Mouse (Mus musculus): Measurements from ENCODE around the gene Gm15130. TPM values are rescaled to one million over a fixed set of nuclear protein-coding genes. Genes with fewer than 3 reads are reported as not detected.

Gm15130 gene
- polyA plus RNA-seq (2014; fragmentation: Nextera tagmentation; extraction: Ambion mirVana) = not detected in 2 replicates

DNA sequence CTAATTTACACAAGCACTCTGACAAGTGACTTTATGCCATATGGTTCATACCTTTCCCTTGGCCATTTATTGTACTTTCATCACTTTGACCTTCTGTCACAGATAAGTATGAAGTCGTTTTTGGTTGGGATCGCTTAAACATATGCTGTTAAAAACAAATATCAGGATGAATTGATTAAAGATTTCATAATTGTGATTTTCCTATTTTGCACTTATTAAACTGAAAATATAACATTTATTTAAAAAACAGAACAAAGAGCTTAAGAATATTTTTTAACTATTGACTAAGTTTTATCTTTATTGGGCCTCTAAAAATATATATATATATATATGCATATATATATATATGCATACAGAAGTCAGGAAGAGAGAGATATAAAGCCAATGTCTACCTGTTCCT lies at the start of gene Gm15130:
Gm15130 (minus strand) TSS at position 101 of the 400 bp plus-strand sequence.
- H3K9me3 ChIP-seq (ENCODE audit: control insufficient read depth, low read length) = no peaks in the 10 kb centered on the region
- H3K27me3 ChIP-seq (replicated peaks; ENCODE audit: control insufficient read depth, insufficient read depth, low read length) = no peaks in the 10 kb centered on the region
- H3K27ac ChIP-seq (replicated peaks; ENCODE audit: low read depth, low read length) = no peak within 1 kb of the TSS
- ATAC-seq (ENCODE audit: low read depth) (no peak), DNase-seq (ENCODE audit: low spot score) (no peak)
- no peaks in the 10 kb centered on the region for H3K4me1 ChIP-seq (ENCODE audit: control insufficient read depth, insufficient read depth, low read length)
- no peak within 1 kb of the TSS for H3K9ac ChIP-seq (ENCODE audit: low read depth, low read length)
- no peak within 1 kb of the TSS for H3K4me3 ChIP-seq (ENCODE audit: low read depth, low read length)
- H3K4me2 ChIP-seq (ENCODE audit: low read depth, low read length) = no peak within 1 kb of the TSS
- no peaks in the 10 kb centered on the region for H3K36me3 ChIP-seq (ENCODE audit: control insufficient read depth, insufficient read depth, low read length)
- WGBS = 72% methylated on average over 2 of the region's 2 CpGs

DNA sequence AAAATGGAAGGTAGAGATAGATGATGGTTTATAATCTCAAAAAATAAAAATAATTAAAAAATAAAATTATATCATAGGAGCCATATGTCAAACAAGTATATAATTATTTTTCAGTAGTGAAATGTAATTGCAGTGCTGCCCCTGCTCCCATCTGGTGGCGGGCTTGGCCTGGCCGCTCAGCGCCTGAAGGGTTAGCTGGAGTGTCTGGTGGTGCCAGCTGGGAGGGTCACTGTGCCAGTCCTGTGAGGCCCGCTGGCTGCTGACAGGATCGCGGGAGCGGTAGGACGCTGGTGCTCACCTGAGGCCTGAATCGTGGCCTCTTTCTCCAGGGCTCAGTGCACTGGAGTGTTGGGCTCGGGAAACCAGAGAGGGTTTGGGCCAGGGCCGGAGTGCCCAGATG lies 29.3 kb upstream of the Gm15130 start:
- Histone ChIP-seq H3K27ac (replicated peaks; ENCODE audit: low read depth, low read length) (no peak overlapping the region), H3K4me2 (ENCODE audit: low read depth, low read length) (no peak overlapping the region), H3K9me3 (ENCODE audit: control insufficient read depth, low read length) (no peaks in the 10 kb centered on the region), H3K4me1 (ENCODE audit: control insufficient read depth, insufficient read depth, low read length) (no peaks in the 10 kb centered on the region), H3K36me3 (ENCODE audit: control insufficient read depth, insufficient read depth, low read length) (no peaks in the 10 kb centered on the region), H3K4me3 (ENCODE audit: low read depth, low read length) (no peak overlapping the region), H3K27me3 (replicated peaks; ENCODE audit: control insufficient read depth, insufficient read depth, low read length) (no peaks in the 10 kb centered on the region), H3K9ac (ENCODE audit: low read depth, low read length) (no peak overlapping the region)
- DNase-seq (ENCODE audit: low spot score) = no peak
- ATAC-seq (ENCODE audit: low read depth) = no peak
- 93% methylated on average over 11 of the region's 11 CpGs for WGBS

DNA sequence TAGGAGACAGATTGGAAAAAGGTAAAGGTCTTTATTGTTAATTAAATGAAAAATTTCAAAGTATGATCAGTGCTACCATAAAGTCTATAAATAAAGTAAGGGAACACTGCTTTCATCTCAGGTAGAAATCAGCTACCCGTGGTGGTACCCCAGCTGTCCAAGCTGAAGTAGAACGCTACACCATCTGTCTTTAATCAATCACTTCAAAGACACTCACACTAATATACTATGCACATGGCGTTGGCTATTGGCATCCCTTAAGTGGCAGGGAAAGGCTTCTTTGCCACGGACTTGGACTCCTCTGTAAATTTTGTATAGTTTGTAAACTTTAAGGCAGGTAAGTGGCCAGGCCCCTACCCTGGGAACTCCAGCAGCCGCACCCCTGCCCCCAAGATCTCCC lies 17.0 kb downstream of the Gm15130 start:
- DNase-seq (ENCODE audit: low spot score) (no peak), ATAC-seq (ENCODE audit: low read depth) (no peak)
- Histone ChIP-seq H3K4me3 (ENCODE audit: low read depth, low read length) (no peak overlapping the region), H3K4me2 (ENCODE audit: low read depth, low read length) (no peak overlapping the region), H3K36me3 (ENCODE audit: control insufficient read depth, insufficient read depth, low read length) (no peaks in the 10 kb centered on the region), H3K4me1 (ENCODE audit: control insufficient read depth, insufficient read depth, low read length) (no peaks in the 10 kb centered on the region), H3K27ac (replicated peaks; ENCODE audit: low read depth, low read length) (no peak overlapping the region), H3K9me3 (ENCODE audit: control insufficient read depth, low read length) (no peaks in the 10 kb centered on the region), H3K27me3 (replicated peaks; ENCODE audit: control insufficient read depth, insufficient read depth, low read length) (no peaks in the 10 kb centered on the region), H3K9ac (ENCODE audit: low read depth, low read length) (no peak overlapping the region)
- 34% methylated on average over 5 of the region's 5 CpGs for WGBS

DNA sequence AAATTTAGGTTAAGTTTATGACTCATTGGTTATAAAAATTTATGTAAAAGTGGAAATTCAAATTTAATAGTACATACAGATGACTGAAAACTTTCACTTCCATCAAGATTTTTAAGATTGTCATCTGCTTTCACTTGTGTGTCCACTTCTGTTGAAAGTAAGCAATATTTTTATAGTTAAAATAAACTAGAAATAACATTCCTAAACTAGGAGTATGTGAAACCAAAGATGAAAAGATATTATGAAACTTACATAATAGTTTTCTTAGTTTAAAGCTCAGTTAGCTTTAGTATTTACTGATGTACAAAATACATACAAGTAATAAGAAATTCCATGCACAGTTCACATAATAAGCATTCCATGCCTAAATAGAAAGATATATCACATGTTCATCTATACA lies 46.9 kb downstream of the Gm15130 start, which contains the start of gene Gm13941:
Gm13941 (minus strand) TSS at position 101 of the 400 bp plus-strand sequence.
- Histone ChIP-seq H3K9me3 (ENCODE audit: control insufficient read depth, low read length) (no peaks in the 10 kb centered on the region), H3K27me3 (replicated peaks; ENCODE audit: control insufficient read depth, insufficient read depth, low read length) (no peaks in the 10 kb centered on the region), H3K27ac (replicated peaks; ENCODE audit: low read depth, low read length) (no peak within 1 kb of the TSS), H3K4me2 (ENCODE audit: low read depth, low read length) (no peak within 1 kb of the TSS), H3K4me1 (ENCODE audit: control insufficient read depth, insufficient read depth, low read length) (no peaks in the 10 kb centered on the region), H3K4me3 (ENCODE audit: low read depth, low read length) (no peak within 1 kb of the TSS), H3K36me3 (ENCODE audit: control insufficient read depth, insufficient read depth, low read length) (no peaks in the 10 kb centered on the region), H3K9ac (ENCODE audit: low read depth, low read length) (no peak within 1 kb of the TSS)
- no peak for ATAC-seq (ENCODE audit: low read depth)
- DNase-seq (ENCODE audit: low spot score) = no peak

Other genes with a start within 250 kb of the Gm15130 start
- gene Ano3, start 202.0 kb downstream of the Gm15130 start, polyA plus RNA-seq (2014; fragmentation: Nextera tagmentation; extraction: Ambion mirVana) = 0.78 and 0.81 TPM in 2 replicates
- gene Gm13941, start 47.0 kb downstream of the Gm15130 start, polyA plus RNA-seq (2014; fragmentation: Nextera tagmentation; extraction: Ambion mirVana) = not detected in 2 replicates
- gene 4930430A15Rik, start 76.7 kb upstream of the Gm15130 start, polyA plus RNA-seq (2014; fragmentation: Nextera tagmentation; extraction: Ambion mirVana) = not detected in 2 replicates
- gene Olfr1275, start 82.3 kb upstream of the Gm15130 start, polyA plus RNA-seq (2014; fragmentation: Nextera tagmentation; extraction: Ambion mirVana) = not detected in 2 replicates
- gene Olfr1276, start 101.6 kb upstream of the Gm15130 start, polyA plus RNA-seq (2014; fragmentation: Nextera tagmentation; extraction: Ambion mirVana) = not detected in 2 replicates
- gene Olfr1277, start 121.2 kb upstream of the Gm15130 start, polyA plus RNA-seq (2014; fragmentation: Nextera tagmentation; extraction: Ambion mirVana) = not detected in 2 replicates
- gene Olfr1278, start 137.2 kb upstream of the Gm15130 start, polyA plus RNA-seq (2014; fragmentation: Nextera tagmentation; extraction: Ambion mirVana) = not detected in 2 replicates
- not detected in 2 replicates for gene Olfr1279, start 147.7 kb upstream of the Gm15130 start, polyA plus RNA-seq (2014; fragmentation: Nextera tagmentation; extraction: Ambion mirVana)
- not detected in 2 replicates for gene Olfr1280, start 161.1 kb upstream of the Gm15130 start, polyA plus RNA-seq (2014; fragmentation: Nextera tagmentation; extraction: Ambion mirVana)
- gene Olfr1281, start 173.6 kb upstream of the Gm15130 start, polyA plus RNA-seq (2014; fragmentation: Nextera tagmentation; extraction: Ambion mirVana) = not detected in 2 replicates
- not detected in 2 replicates for gene Olfr1282, start 183.1 kb upstream of the Gm15130 start, polyA plus RNA-seq (2014; fragmentation: Nextera tagmentation; extraction: Ambion mirVana)
- not detected in 2 replicates for gene Olfr1283, start 213.9 kb upstream of the Gm15130 start, polyA plus RNA-seq (2014; fragmentation: Nextera tagmentation; extraction: Ambion mirVana)
- not detected in 2 replicates for gene Olfr1284, start 222.6 kb upstream of the Gm15130 start, polyA plus RNA-seq (2014; fragmentation: Nextera tagmentation; extraction: Ambion mirVana)

Measured in embryonic facial prominence, embryonic 14.5 days (tissue).